Mouse (Mus musculus) CH12.LX (cell line): ENCODE measurements at regions not wholly inside any gene's neighbourhood (a gene's known extent, or its start where the extent isn't known, plus 50 kb on each side); places are given as distances from the start of the nearest gene placed in this dataset.
A peak's percentile ranks its signal among the peaks of the same experiment; 100 is the strongest.

Experiments
- DNase-seq: peaks from one replicate; pipeline ENCODE4 v3.0.0-alpha.2; 2013; ENCODE audit errors: extremely low read depth
- H3K27ac ChIP-seq: 2 replicates; pipeline ENCODE4 v1.5.1; 2012; ENCODE audit warnings: low read depth, mild to moderate bottlenecking, control low read depth, moderate library complexity; ENCODE audit not compliant: insufficient read depth
- H3K27me3 ChIP-seq: replicated peaks from 2 replicates; pipeline ENCODE3; 2012; ENCODE audit warnings: inconsistent platforms
- H3K36me3 ChIP-seq, 2 experiments: replicated peaks in 1 of 2; 2 replicates each; pipeline versions ENCODE3 to v1.6.1; 2012; ENCODE audit warnings: inconsistent platforms in 1 of 2, low read length in 1 of 2, mild to moderate bottlenecking in 1 of 2, mixed read lengths in 1 of 2, moderate library complexity in 1 of 2; ENCODE audit not compliant: control insufficient read depth in 1 of 2, insufficient read depth in 1 of 2
- H3K4me1 ChIP-seq, 2 experiments: 2 replicates each; pipeline ENCODE4 v1.6.1; 2012; ENCODE audit warnings: inconsistent platforms in 1 of 2, moderate library complexity in 1 of 2; ENCODE audit not compliant: insufficient read depth in 2 of 2, control insufficient read depth in 1 of 2
- H3K4me2 ChIP-seq: 2 replicates; pipeline ENCODE4 v1.6.1; 2012; ENCODE audit warnings: low read depth, mild to moderate bottlenecking, control low read depth; ENCODE audit not compliant: poor library complexity, insufficient read depth, severe bottlenecking
- H3K4me3 ChIP-seq, 3 experiments: fragments of 150-350 bp in 1 of 3; sonication (generic) in 1 of 3; replicated peaks in 1 of 3; 2 replicates each; pipeline versions ENCODE3 to v1.5.1; 2011 to 2012; ENCODE audit warnings: low read depth in 2 of 3, low read length in 2 of 3, mild to moderate bottlenecking in 2 of 3, moderate library complexity in 2 of 3, control low read depth in 1 of 3, improper control_type of control experiment in 1 of 3, inconsistent platforms in 1 of 3, mixed read lengths in 1 of 3; ENCODE audit not compliant: poor library complexity in 1 of 3
- H3K79me2 ChIP-seq: replicated peaks from 2 replicates; pipeline ENCODE4 v1.6.1; 2012; ENCODE audit warnings: mild to moderate bottlenecking, moderate library complexity; ENCODE audit not compliant: control insufficient read depth, poor library complexity, insufficient read depth, severe bottlenecking; ENCODE audit errors: extremely low read depth
- H3K9ac ChIP-seq: 2 replicates; pipeline ENCODE4 v1.6.1; 2012; ENCODE audit warnings: low read depth, mild to moderate bottlenecking, control low read depth, moderate library complexity; ENCODE audit not compliant: insufficient read depth
- H3K9me3 ChIP-seq: replicated peaks from 2 replicates; pipeline ENCODE3; 2012; ENCODE audit warnings: low read length, inconsistent platforms, mixed read lengths
- JUND ChIP-seq: conservative IDR thresholded peaks from 2 replicates; pipeline ENCODE4 v1.6.1; 2011; ENCODE audit warnings: low read depth, low read length, improper control_type of control experiment
- MAFK ChIP-seq: IDR thresholded peaks from 2 replicates; pipeline ENCODE4 v1.6.1; 2011; ENCODE audit warnings: low read length, improper control_type of control experiment; ENCODE audit not compliant: insufficient replicate concordance
- MAX ChIP-seq: IDR thresholded peaks from 2 replicates; pipeline ENCODE4 v1.6.1; 2011; ENCODE audit warnings: low read length, improper control_type of control experiment
- MAZ ChIP-seq: IDR thresholded peaks from 2 replicates; pipeline ENCODE4 v1.6.1; 2012; ENCODE audit warnings: low read depth, mild to moderate bottlenecking, inconsistent platforms, low read length, improper control_type of control experiment, moderate library complexity
- MEF2A ChIP-seq: IDR thresholded peaks from 2 replicates; pipeline ENCODE4 v1.6.1; 2014; ENCODE audit warnings: low read depth, mild to moderate bottlenecking, inconsistent platforms, low read length, improper control_type of control experiment, borderline replicate concordance
- MYC ChIP-seq: IDR thresholded peaks from 2 replicates; pipeline ENCODE4 v1.6.1; 2011; ENCODE audit warnings: low read depth, mild to moderate bottlenecking, improper control_type of control experiment, low read length
- PAX5 ChIP-seq: IDR thresholded peaks from 2 replicates; pipeline ENCODE4 v1.6.1; 2012; ENCODE audit warnings: low read length, inconsistent platforms, mixed read lengths
- RAD21 ChIP-seq: IDR thresholded peaks from 2 replicates; pipeline ENCODE4 v1.6.1; 2011; ENCODE audit warnings: low read depth, mild to moderate bottlenecking, low read length, improper control_type of control experiment, moderate library complexity
- RCOR1 ChIP-seq: conservative IDR thresholded peaks from 2 replicates; pipeline ENCODE4 v1.6.1; 2012; ENCODE audit warnings: low read depth, mild to moderate bottlenecking, inconsistent platforms, low read length, improper control_type of control experiment
- SMC3 ChIP-seq: IDR thresholded peaks from 2 replicates; pipeline ENCODE4 v1.6.1; 2011; ENCODE audit warnings: low read depth, low read length, improper control_type of control experiment
- TCF12 ChIP-seq: IDR thresholded peaks from 2 replicates; pipeline ENCODE4 v1.6.1; 2014; ENCODE audit warnings: low read depth, mild to moderate bottlenecking, inconsistent platforms, low read length, improper control_type of control experiment
- UBTF ChIP-seq: IDR thresholded peaks from 2 replicates; pipeline ENCODE4 v1.6.1; 2012; ENCODE audit warnings: low read depth, mild to moderate bottlenecking, inconsistent platforms, low read length, improper control_type of control experiment, moderate library complexity
- ZKSCAN1 ChIP-seq: IDR thresholded peaks from 2 replicates; pipeline ENCODE4 v1.6.1; 2012; ENCODE audit warnings: low read depth, inconsistent platforms, low read length, improper control_type of control experiment, borderline replicate concordance
- ZMIZ1 ChIP-seq: IDR thresholded peaks from 2 replicates; pipeline ENCODE4 v1.6.1; 2012; ENCODE audit warnings: low read depth, mild to moderate bottlenecking, inconsistent platforms, low read length, improper control_type of control experiment
- ZNF384 ChIP-seq: IDR thresholded peaks from 2 replicates; pipeline ENCODE4 v1.6.1; 2012; ENCODE audit warnings: low read depth, low read length, improper control_type of control experiment, inconsistent platforms
- dilution Hi-C: fragments of 300-500 bp; cut with MboI; formaldehyde crosslinking; loops from 2 replicates; pipeline ENCODE4 v1.14.3; 2020; ENCODE audit warnings: low sequenced_read_pairs; ENCODE audit not compliant: extremely low pct_unique_long_range_greater_than_20kb, extremely low pct_ligation_motif_present
- in situ Hi-C: fragments of 300-500 bp; cut with MboI; formaldehyde crosslinking; loops from 3 replicates; pipeline ENCODE4 v1.14.3; 2019; ENCODE audit warnings: low sequenced_read_pairs, low pct_ligation_motif_present, low pct_unique_long_range_greater_than_20kb, mixed read lengths

DNA sequence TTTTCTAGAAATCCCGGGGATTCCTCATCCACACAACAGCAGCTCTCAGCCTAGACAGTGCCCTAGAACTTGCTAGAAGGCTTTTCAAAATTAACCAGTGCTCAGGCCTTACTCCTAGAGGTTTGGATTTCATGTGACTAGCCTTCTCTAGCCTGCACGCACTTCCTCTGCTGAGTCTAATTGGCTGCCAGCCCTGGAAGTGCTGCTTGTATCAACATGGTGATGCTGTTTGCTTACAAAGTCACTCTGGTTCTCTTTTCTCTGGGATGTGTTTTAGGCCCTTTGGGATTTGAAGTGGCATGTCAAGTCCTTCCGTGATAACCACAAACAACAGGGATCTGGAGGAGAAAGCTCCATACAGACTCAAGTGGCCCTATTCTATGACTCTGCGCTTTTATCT, 391.9 kb downstream of the Sfmbt2 start:
- Histone ChIP-seq H3K4me3 (no peak overlapping the region), H3K79me2 (no peaks in the 10 kb centered on the region), H3K9me3 (no peaks in the 10 kb centered on the region), H3K36me3 (no peaks in the 10 kb centered on the region), H3K9ac (no peak overlapping the region), H3K4me1 (no peaks in the 10 kb centered on the region), H3K27me3 (no peaks in the 10 kb centered on the region), H3K27ac (no peak overlapping the region), H3K4me2 (no peak overlapping the region)
- dilution Hi-C loops (no loop called here), in situ Hi-C loops (no loop called here)
- DNase-seq = no peak
- TF ChIP-seq ZKSCAN1 = no peak
- no peak for TF ChIP-seq ZNF384
- TF ChIP-seq MAFK = no peak
- no peak for TF ChIP-seq MAX
- TF ChIP-seq RAD21 = no peak
- no peak for TF ChIP-seq MYC
- no peak for TF ChIP-seq TCF12
- TF ChIP-seq JUND = no peak
- TF ChIP-seq MEF2A = no peak
- TF ChIP-seq MAZ = no peak

DNA sequence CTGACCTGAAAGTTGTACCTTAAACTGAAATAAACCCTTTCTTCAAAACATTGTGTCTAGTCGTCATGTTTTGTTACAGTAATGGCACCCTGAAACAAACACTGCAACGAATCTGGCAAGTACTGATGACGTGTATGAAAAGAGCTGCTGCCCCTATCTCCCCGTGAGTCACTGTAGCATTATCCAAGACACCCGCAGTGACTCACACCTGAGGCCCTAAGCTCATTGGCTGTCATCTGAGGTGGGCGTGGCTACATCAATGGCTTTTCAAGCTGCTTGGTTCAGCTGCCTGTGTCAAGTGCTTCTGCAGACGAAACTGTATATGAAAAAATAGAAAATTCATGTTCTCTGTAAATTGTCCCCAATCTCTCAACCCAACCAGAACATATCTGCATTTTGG, 388.8 kb upstream of the Prkcq start:
- Histone ChIP-seq H3K4me2 (no peak overlapping the region), H3K9ac (no peak overlapping the region), H3K79me2 (no peaks in the 10 kb centered on the region), H3K9me3 (no peaks in the 10 kb centered on the region), H3K36me3 (no peaks in the 10 kb centered on the region), H3K4me1 (no peaks in the 10 kb centered on the region), H3K27ac (no peak overlapping the region), H3K27me3 (no peaks in the 10 kb centered on the region), H3K4me3 (no peak overlapping the region)
- dilution Hi-C loops = no loop called here
- TF ChIP-seq UBTF = no peak
- in situ Hi-C loops = loop anchor here (25.0 kb wide), 1 partner anchor 279 kb away; no protein-coding TSS in a partner anchor
- peak; percentile 24 for DNase-seq

DNA sequence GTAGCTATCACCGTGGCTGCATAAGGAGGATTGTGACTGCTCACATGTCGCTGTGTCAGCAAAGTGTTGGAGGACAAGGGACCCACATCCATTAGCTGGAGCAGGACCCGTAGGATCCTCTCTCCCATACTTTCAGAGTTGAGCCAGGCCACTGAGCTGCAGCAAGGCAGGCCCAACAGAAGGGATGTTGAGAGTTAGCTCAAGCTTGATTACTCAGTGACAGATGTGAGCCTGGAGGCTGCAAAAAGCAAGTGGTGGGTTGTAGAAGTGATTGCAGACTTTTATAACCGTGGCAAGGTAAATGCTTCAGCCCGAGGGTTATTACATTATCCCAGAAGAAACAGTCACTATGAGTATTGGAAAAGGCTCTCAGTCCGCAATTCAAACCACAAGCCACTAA, 388.3 kb upstream of the Prkcq start:
- Histone ChIP-seq H3K9me3 (no peaks in the 10 kb centered on the region), H3K4me3 (no peak overlapping the region), H3K4me1 (no peaks in the 10 kb centered on the region), H3K27me3 (no peaks in the 10 kb centered on the region), H3K9ac (no peak overlapping the region), H3K27ac (no peak overlapping the region), H3K36me3 (no peaks in the 10 kb centered on the region), H3K4me2 (no peak overlapping the region), H3K79me2 (no peaks in the 10 kb centered on the region)
- DNase-seq = no peak
- in situ Hi-C loops = loop anchor here (25.0 kb wide), 1 partner anchor 279 kb away; no protein-coding TSS in a partner anchor
- TF ChIP-seq ZMIZ1 (no peak), RCOR1 (no peak), MEF2A (no peak), SMC3 (no peak), PAX5 (no peak), TCF12 (no peak), ZKSCAN1 (no peak)
- dilution Hi-C loops = no loop called here
